ENCODE assay signal across 18 mouse cellular contexts in genomic region chr7:29122821-29123220, GRCm38 (mm10). TPM values are rescaled to one million over a fixed set of nuclear protein-coding genes. Genes with fewer than 3 reads are reported as not detected.
"Had no signal": no experiment of that assay in that cellular context is flagged by ENCODE, and none has a peak within 500 bp of the region (broad histone marks: within the 10 kb centered on the region; RNA-seq: fewer than 3 reads in every experiment).

No protein-coding gene starts in this region.

- H3K27ac ChIP-seq: liver, embryonic 14.5 days; midbrain, embryonic 10.5 days; midbrain, embryonic 12.5 days; midbrain, embryonic 15.5 days; neural tube, embryonic 12.5 days had no signal

- H3K4me3 ChIP-seq: midbrain, embryonic 10.5 days; midbrain, embryonic 12.5 days; midbrain, embryonic 15.5 days; neural tube, embryonic 12.5 days had no signal

- H3K27me3 ChIP-seq: neural tube, embryonic 12.5 days had no signal

- ATAC-seq: midbrain, embryonic 15.5 days had no signal

- H3K36me3 ChIP-seq: midbrain, embryonic 10.5 days; midbrain, embryonic 12.5 days; midbrain, embryonic 15.5 days; neural tube, embryonic 12.5 days had no signal

- DNase-seq: lung, adult 18-20 months; lung, embryonic 14.5 days; lung, postnatal 10 days; lung, postnatal 4 days; retina, postnatal 1 day; right cerebral cortex, adult 18-20 months; right cerebral cortex, postnatal 25 days; right cerebral cortex, postnatal 4 days; thymus, adult 18-20 months; thymus, postnatal 14 days; thymus, postnatal 36 days had no signal

- H3K9me3 ChIP-seq: midbrain, embryonic 10.5 days; midbrain, embryonic 12.5 days; midbrain, embryonic 15.5 days; neural tube, embryonic 12.5 days had no signal

- H3K4me2 ChIP-seq: lung, embryonic 14.5 days; midbrain, embryonic 12.5 days; midbrain, embryonic 15.5 days; neural tube, embryonic 12.5 days had no signal

- H3K9ac ChIP-seq: liver, embryonic 14.5 days; lung, embryonic 14.5 days; midbrain, embryonic 12.5 days; midbrain, embryonic 15.5 days; neural tube, embryonic 12.5 days had no signal

RNA-seq across cellular contexts. Expression of gene Ggn, which starts 47.2 kb away (rescaled TPM):
- total RNA-seq: megakaryocyte-erythroid progenitor cell, adult 5-6 weeks; monocyte, adult 5-6 weeks had no signal
